Mouse (Mus musculus): Measurements from ENCODE around the gene Clec3a.

- TF ChIP-seq CTCF (IDR thresholded peaks at IDR 0.05; ENCODE audit: borderline replicate concordance, insufficient read depth, low read length), result no peak
- TF ChIP-seq POLR2A (IDR thresholded peaks at IDR 0.05; ENCODE audit: low read depth, low read length), result no peak
Measured at GRCm38 (mm10) chr8:114398326-114398725, 19.6 kb upstream of the Clec3a start.

Measured in embryonic fibroblast, embryonic 13.5 days (primary cell).